Mouse (Mus musculus): ENCODE results near the gene Cdk12. TPM values are rescaled to one million over a fixed set of nuclear protein-coding genes. Genes with fewer than 3 reads are reported as not detected.

Cdk12 gene
- polyA plus RNA-seq, 1 experiment from 2014 or later, result 16.5 TPM

DNA sequence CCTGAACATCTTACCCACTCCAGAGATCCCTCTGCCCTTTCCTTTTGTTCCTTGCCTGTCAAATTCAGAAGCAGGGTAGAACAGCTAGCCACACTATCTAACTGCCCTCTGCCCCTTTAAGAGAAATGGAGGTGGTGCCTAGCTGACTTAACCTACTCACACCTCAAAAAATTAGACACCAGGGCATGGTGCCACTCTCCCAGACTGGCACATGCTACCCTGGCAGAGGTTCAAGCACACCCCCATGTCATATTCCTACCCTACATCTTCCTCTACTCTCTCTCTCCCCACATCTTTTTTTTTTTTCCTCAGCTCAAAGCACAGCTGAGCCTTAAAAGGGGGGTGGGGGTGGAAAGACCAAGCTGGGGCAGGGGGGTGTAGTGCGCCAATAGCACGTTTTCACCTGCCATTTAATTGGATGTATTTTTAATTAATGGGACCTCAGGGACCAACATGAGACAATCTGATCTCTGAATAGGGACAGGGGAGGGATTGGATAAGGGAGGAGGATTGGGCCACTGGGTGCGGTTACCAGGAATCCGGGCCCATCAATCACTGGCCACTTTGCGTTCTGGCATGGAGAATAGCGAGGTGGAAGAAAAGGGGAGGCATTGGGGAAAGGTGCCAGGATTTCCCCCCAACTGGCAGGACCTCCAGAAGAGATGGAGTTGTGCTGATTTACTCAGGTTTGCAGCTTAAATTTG lies 64.0 kb downstream of the Cdk12 start:
- no peak overlapping the region for H3K27ac ChIP-seq (ENCODE audit: low read depth, low read length)
- DNase-seq (ENCODE audit: low spot score), result no peak
- H3K9ac ChIP-seq (ENCODE audit: low read depth, low read length), result no peak overlapping the region
- H3K4me2 ChIP-seq (replicated peaks; ENCODE audit: low read depth, low read length), result no peak overlapping the region
- no peaks in the 10 kb centered on the region for H3K9me3 ChIP-seq (ENCODE audit: control insufficient read depth, low read length)
- H3K4me3 ChIP-seq (ENCODE audit: low read depth, low read length), result no peak overlapping the region
- WGBS, result 52% methylated on average over 6 of the region's 6 CpGs
- H3K36me3 ChIP-seq (ENCODE audit: control insufficient read depth, insufficient read depth, low read length), result 0 out of 2 replicates have a peak, but pooled peaks cover 7% of the 10 kb centered on the region
- no peaks in the 10 kb centered on the region for H3K4me1 ChIP-seq (replicated peaks; ENCODE audit: control insufficient read depth, insufficient read depth, low read length)
- H3K27me3 ChIP-seq (ENCODE audit: control insufficient read depth, insufficient read depth, low read length), result no peaks in the 10 kb centered on the region
- no peak for ATAC-seq (ENCODE audit: low FRiP score)

GRCm38 (mm10) chr11:98270066-98270465 lies 67.2 kb downstream of the Cdk12 start:
- 96% methylated on average over 3 of the region's 3 CpGs for WGBS
- Histone ChIP-seq H3K9ac (ENCODE audit: low read depth, low read length) (no peak overlapping the region), H3K4me3 (ENCODE audit: low read depth, low read length) (no peak overlapping the region), H3K36me3 (ENCODE audit: control insufficient read depth, insufficient read depth, low read length) (0 out of 2 replicates have a peak, but pooled peaks cover 7% of the 10 kb centered on the region), H3K9me3 (ENCODE audit: control insufficient read depth, low read length) (no peaks in the 10 kb centered on the region), H3K27ac (ENCODE audit: low read depth, low read length) (no peak overlapping the region), H3K27me3 (ENCODE audit: control insufficient read depth, insufficient read depth, low read length) (no peaks in the 10 kb centered on the region), H3K4me1 (replicated peaks; ENCODE audit: control insufficient read depth, insufficient read depth, low read length) (no peaks in the 10 kb centered on the region), H3K4me2 (replicated peaks; ENCODE audit: low read depth, low read length) (no peak overlapping the region)
- DNase-seq (ENCODE audit: low spot score), result no peak
- ATAC-seq (ENCODE audit: low FRiP score), result no peak

- Histone ChIP-seq H3K9me3 (ENCODE audit: control insufficient read depth, low read length) (no peaks in the 10 kb centered on the region), H3K27ac (ENCODE audit: low read depth, low read length) (no peak overlapping the region), H3K27me3 (ENCODE audit: control insufficient read depth, insufficient read depth, low read length) (no peaks in the 10 kb centered on the region), H3K36me3 (ENCODE audit: control insufficient read depth, insufficient read depth, low read length) (0 out of 2 replicates have a peak, but pooled peaks cover 7% of the 10 kb centered on the region), H3K4me2 (replicated peaks; ENCODE audit: low read depth, low read length) (no peak overlapping the region), H3K4me1 (replicated peaks; ENCODE audit: control insufficient read depth, insufficient read depth, low read length) (no peaks in the 10 kb centered on the region), H3K9ac (ENCODE audit: low read depth, low read length) (no peak overlapping the region), H3K4me3 (ENCODE audit: low read depth, low read length) (no peak overlapping the region)
- no peak for DNase-seq (ENCODE audit: low spot score)
- no peak for ATAC-seq (ENCODE audit: low FRiP score)
These were observed 67.6 kb downstream of the Cdk12 start for GRCm38 (mm10) chr11:98270466-98270865.

- Histone ChIP-seq H3K9ac (ENCODE audit: low read depth, low read length) (no peak overlapping the region), H3K9me3 (ENCODE audit: control insufficient read depth, low read length) (no peaks in the 10 kb centered on the region), H3K36me3 (ENCODE audit: control insufficient read depth, insufficient read depth, low read length) (no peaks in the 10 kb centered on the region), H3K27me3 (ENCODE audit: control insufficient read depth, insufficient read depth, low read length) (no peaks in the 10 kb centered on the region), H3K4me3 (ENCODE audit: low read depth, low read length) (no peak overlapping the region), H3K4me2 (replicated peaks; ENCODE audit: low read depth, low read length) (no peak overlapping the region), H3K27ac (ENCODE audit: low read depth, low read length) (no peak overlapping the region), H3K4me1 (replicated peaks; ENCODE audit: control insufficient read depth, insufficient read depth, low read length) (no peaks in the 10 kb centered on the region)
- ATAC-seq (ENCODE audit: low FRiP score), result no peak
- WGBS, result 33% methylated on average over 9 of the region's 9 CpGs
- DNase-seq (ENCODE audit: low spot score), result no peak
These were observed 80.9 kb downstream of the Cdk12 start for GRCm38 (mm10) chr11:98283740-98284139.

GRCm38 (mm10) chr11:98284230-98284629 lies 81.4 kb downstream of the Cdk12 start:
- H3K27ac ChIP-seq (ENCODE audit: low read depth, low read length), result no peak overlapping the region
- H3K36me3 ChIP-seq (ENCODE audit: control insufficient read depth, insufficient read depth, low read length), result no peaks in the 10 kb centered on the region
- no peak overlapping the region for H3K4me2 ChIP-seq (replicated peaks; ENCODE audit: low read depth, low read length)
- H3K9ac ChIP-seq (ENCODE audit: low read depth, low read length), result no peak overlapping the region
- WGBS, result 5% methylated on average over 16 of the region's 17 CpGs
- no peaks in the 10 kb centered on the region for H3K27me3 ChIP-seq (ENCODE audit: control insufficient read depth, insufficient read depth, low read length)
- H3K4me1 ChIP-seq (replicated peaks; ENCODE audit: control insufficient read depth, insufficient read depth, low read length), result no peaks in the 10 kb centered on the region
- H3K4me3 ChIP-seq (ENCODE audit: low read depth, low read length), result no peak overlapping the region
- peak; percentile 31 for DNase-seq (ENCODE audit: low spot score)
- no peak for ATAC-seq (ENCODE audit: low FRiP score)
- H3K9me3 ChIP-seq (ENCODE audit: control insufficient read depth, low read length), result no peaks in the 10 kb centered on the region

- Histone ChIP-seq H3K4me3 (ENCODE audit: low read depth, low read length) (no peak overlapping the region), H3K9me3 (ENCODE audit: control insufficient read depth, low read length) (no peaks in the 10 kb centered on the region), H3K9ac (ENCODE audit: low read depth, low read length) (no peak overlapping the region), H3K36me3 (ENCODE audit: control insufficient read depth, insufficient read depth, low read length) (no peaks in the 10 kb centered on the region), H3K4me1 (replicated peaks; ENCODE audit: control insufficient read depth, insufficient read depth, low read length) (no peaks in the 10 kb centered on the region), H3K27me3 (ENCODE audit: control insufficient read depth, insufficient read depth, low read length) (no peaks in the 10 kb centered on the region), H3K4me2 (replicated peaks; ENCODE audit: low read depth, low read length) (no peak overlapping the region), H3K27ac (ENCODE audit: low read depth, low read length) (no peak overlapping the region)
- WGBS, result 48% methylated on average over 2 of the region's 2 CpGs
- no peak for ATAC-seq (ENCODE audit: low FRiP score)
- no peak for DNase-seq (ENCODE audit: low spot score)
These were observed 82.5 kb downstream of the Cdk12 start for GRCm38 (mm10) chr11:98285368-98285767.

- H3K4me3 ChIP-seq (ENCODE audit: low read depth, low read length), result no peak overlapping the region
- no peaks in the 10 kb centered on the region for H3K9me3 ChIP-seq (ENCODE audit: control insufficient read depth, low read length)
- no peaks in the 10 kb centered on the region for H3K27me3 ChIP-seq (ENCODE audit: control insufficient read depth, insufficient read depth, low read length)
- H3K4me1 ChIP-seq (replicated peaks; ENCODE audit: control insufficient read depth, insufficient read depth, low read length), result no peaks in the 10 kb centered on the region
- no peak for ATAC-seq (ENCODE audit: low FRiP score)
- H3K4me2 ChIP-seq (replicated peaks; ENCODE audit: low read depth, low read length), result no peak overlapping the region
- no peak overlapping the region for H3K9ac ChIP-seq (ENCODE audit: low read depth, low read length)
- H3K27ac ChIP-seq (ENCODE audit: low read depth, low read length), result no peak overlapping the region
- 54% methylated on average over 5 of the region's 5 CpGs for WGBS
- no peak for DNase-seq (ENCODE audit: low spot score)
- H3K36me3 ChIP-seq (ENCODE audit: control insufficient read depth, insufficient read depth, low read length), result no peaks in the 10 kb centered on the region
These were observed 84.7 kb downstream of the Cdk12 start for GRCm38 (mm10) chr11:98287531-98287930.

DNA sequence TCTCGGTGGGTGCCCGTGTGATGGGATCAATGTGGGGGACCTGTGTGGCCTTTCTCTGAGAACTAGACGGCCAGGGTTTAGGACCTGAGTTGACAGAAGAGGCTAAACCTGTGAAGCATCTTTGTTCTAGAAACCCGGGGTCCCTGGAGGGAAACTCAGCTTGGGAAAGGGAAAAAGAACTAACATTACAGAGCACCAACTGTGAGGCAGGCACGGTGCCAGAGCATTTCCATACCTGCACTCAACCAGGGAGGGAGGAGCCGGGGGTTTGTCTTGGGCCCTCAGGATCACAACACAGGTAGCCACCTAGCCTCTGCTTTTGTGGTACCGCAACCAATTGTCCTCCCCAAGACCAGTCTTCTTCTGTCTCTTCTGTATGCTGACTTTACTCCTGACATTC lies 85.1 kb downstream of the Cdk12 start:
- H3K9me3 ChIP-seq (ENCODE audit: control insufficient read depth, low read length), result no peaks in the 10 kb centered on the region
- H3K4me3 ChIP-seq (ENCODE audit: low read depth, low read length), result no peak overlapping the region
- ATAC-seq (ENCODE audit: low FRiP score) (no peak), DNase-seq (ENCODE audit: low spot score) (no peak)
- WGBS, result 54% methylated on average over 7 of the region's 7 CpGs
- no peak overlapping the region for H3K4me2 ChIP-seq (replicated peaks; ENCODE audit: low read depth, low read length)
- H3K4me1 ChIP-seq (replicated peaks; ENCODE audit: control insufficient read depth, insufficient read depth, low read length), result no peaks in the 10 kb centered on the region
- H3K9ac ChIP-seq (ENCODE audit: low read depth, low read length), result no peak overlapping the region
- H3K27ac ChIP-seq (ENCODE audit: low read depth, low read length), result no peak overlapping the region
- no peaks in the 10 kb centered on the region for H3K27me3 ChIP-seq (ENCODE audit: control insufficient read depth, insufficient read depth, low read length)
- no peaks in the 10 kb centered on the region for H3K36me3 ChIP-seq (ENCODE audit: control insufficient read depth, insufficient read depth, low read length)

GRCm38 (mm10) chr11:98289873-98290272 lies 87.0 kb downstream of the Cdk12 start:
- DNase-seq (ENCODE audit: low spot score), result no peak
- Histone ChIP-seq H3K4me1 (replicated peaks; ENCODE audit: control insufficient read depth, insufficient read depth, low read length) (no peaks in the 10 kb centered on the region), H3K27me3 (ENCODE audit: control insufficient read depth, insufficient read depth, low read length) (no peaks in the 10 kb centered on the region), H3K9me3 (ENCODE audit: control insufficient read depth, low read length) (no peaks in the 10 kb centered on the region), H3K4me2 (replicated peaks; ENCODE audit: low read depth, low read length) (no peak overlapping the region), H3K27ac (ENCODE audit: low read depth, low read length) (no peak overlapping the region), H3K4me3 (ENCODE audit: low read depth, low read length) (no peak overlapping the region), H3K36me3 (ENCODE audit: control insufficient read depth, insufficient read depth, low read length) (no peaks in the 10 kb centered on the region), H3K9ac (ENCODE audit: low read depth, low read length) (no peak overlapping the region)
- 57% methylated on average over 13 of the region's 13 CpGs for WGBS
- ATAC-seq (ENCODE audit: low FRiP score), result no peak
